In genomic region chr4:128087704-128088103, GRCm38 (mm10) we compare ENCODE assay signal across 10 mouse cellular contexts.
DNase-seq lines count a peak whose midpoint lies in the region.
"Had no signal": no experiment of that assay in that cellular context is flagged by ENCODE, and none has a peak within 500 bp of the region (broad histone marks: within the 10 kb centered on the region; RNA-seq: fewer than 3 reads in every experiment).

No protein-coding gene starts in this region.

- DNase-seq in heart, adult 11 months: peak; percentile 91
- no peak for DNase-seq in heart, postnatal 25 days (ENCODE audit: low spot score)
- DNase-seq in kidney, postnatal 4 days: peak; percentile 3 to 6
- DNase-seq in kidney, postnatal 10 days: no peak
- peak; percentile 56 for DNase-seq in mesoderm, embryonic 11.5 days (ENCODE audit: low read depth, low spot score)
- DNase-seq in skeletal muscle tissue, adult 2 months (ENCODE audit: low read depth, low spot score): peak; percentile 86
- no peak for DNase-seq in spleen, postnatal 4 days (ENCODE audit: low spot score in 2 of 2)
- DNase-seq: cerebellum, adult 9-10 months; forebrain, postnatal 0 days; thymus, postnatal 36 days had no signal

- intact Hi-C loops in heart, postnatal 25 days (cut with DNase I): no loop called here

Comparison
In these comparisons a context has a peak if more than half of its experiments do, and no peak if none do; other contexts are left out.
1. DNase-seq: peak in heart, adult 11 months (single experiment), kidney, postnatal 4 days (2 of 2), mesoderm, embryonic 11.5 days (single experiment) and skeletal muscle tissue, adult 2 months (single experiment); none in heart, postnatal 25 days (single experiment), kidney, postnatal 10 days (single experiment) and spleen, postnatal 4 days (0 of 2).